Mouse (Mus musculus): ENCODE data around the gene Ap2a2. TPM values are rescaled to one million over a fixed set of nuclear protein-coding genes. Genes with fewer than 3 reads are reported as not detected.
A peak's percentile ranks its signal among the peaks of the same experiment; 100 is the strongest.
"Not testable (repeated sequence)": the region's sequence is repeated elsewhere in the genome, so short reads cannot be mapped to it uniquely, and the experiment has no call there.

Ap2a2 gene
- polyA plus RNA-seq, 1 experiment from 2014 or later: 68.0 TPM

DNA sequence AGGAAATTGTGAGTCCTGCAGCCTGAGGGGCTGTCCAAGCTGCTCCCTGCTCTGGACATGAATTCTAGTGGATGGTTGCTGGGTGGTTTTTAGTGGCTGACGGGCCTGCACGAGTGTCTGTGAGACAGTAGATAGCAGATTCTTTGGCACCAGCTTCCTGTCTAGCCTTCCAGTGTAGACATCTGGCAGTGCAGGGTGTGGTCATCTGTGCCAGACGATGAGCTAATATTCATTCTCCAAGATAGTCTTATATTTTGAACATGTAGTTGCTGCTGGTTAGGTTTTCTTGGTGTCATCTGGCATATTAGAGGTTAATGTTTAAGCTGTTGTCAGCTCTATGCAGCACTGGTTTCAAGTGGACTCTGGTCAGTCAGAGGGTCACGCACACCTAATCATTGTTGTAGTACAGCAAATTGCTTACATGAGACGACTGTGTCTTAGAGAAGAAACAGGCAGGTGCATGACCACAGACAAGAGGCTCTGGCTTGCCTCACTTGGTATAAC, 52.4 kb downstream of the Ap2a2 start:
- DNase-seq (ENCODE audit: low spot score) (no peak), ATAC-seq (ENCODE audit: low read depth) (no peak)
- no peaks in the 10 kb centered on the region for H3K27me3 ChIP-seq (replicated peaks; ENCODE audit: control insufficient read depth, insufficient read depth, low read length)
- peaks cover 92% of the 10 kb centered on the region for H3K36me3 ChIP-seq (ENCODE audit: control insufficient read depth, insufficient read depth, low read length)
- H3K4me1 ChIP-seq (ENCODE audit: control insufficient read depth, insufficient read depth, low read length): no peaks in the 10 kb centered on the region
- H3K9ac ChIP-seq (ENCODE audit: low read depth, low read length): no peak overlapping the region
- no peak overlapping the region for H3K27ac ChIP-seq (replicated peaks; ENCODE audit: low read depth, low read length)
- no peaks in the 10 kb centered on the region for H3K9me3 ChIP-seq (ENCODE audit: control insufficient read depth, low read length)
- H3K4me3 ChIP-seq (ENCODE audit: low read depth, low read length): no peak overlapping the region
- no peak overlapping the region for H3K4me2 ChIP-seq (ENCODE audit: low read depth, low read length)
- WGBS: 82% methylated on average over 5 of the region's 5 CpGs

DNA sequence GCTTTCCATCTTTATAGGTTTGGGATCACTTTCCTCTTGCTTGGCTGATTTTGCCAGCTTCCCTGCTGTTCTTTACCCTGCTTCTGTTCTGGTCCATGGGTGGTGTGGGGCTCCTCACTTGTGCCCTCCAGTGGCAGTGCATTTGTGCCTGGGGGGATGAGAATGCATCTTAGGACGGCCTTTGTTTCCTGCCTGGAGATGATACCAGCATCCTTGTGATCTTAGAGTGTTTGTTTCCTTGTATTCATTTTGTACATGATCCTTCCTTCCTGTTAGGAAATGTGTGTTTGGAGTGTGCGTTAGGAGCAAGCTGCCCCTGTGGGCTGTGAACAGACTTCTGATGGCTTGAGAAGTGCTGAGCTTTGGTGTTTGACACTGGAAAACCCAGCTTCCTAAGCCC, 62.2 kb downstream of the Ap2a2 start:
- peaks cover 94% of the 10 kb centered on the region for H3K36me3 ChIP-seq (ENCODE audit: control insufficient read depth, insufficient read depth, low read length)
- H3K4me1 ChIP-seq (ENCODE audit: control insufficient read depth, insufficient read depth, low read length): no peaks in the 10 kb centered on the region
- no peak overlapping the region for H3K4me2 ChIP-seq (ENCODE audit: low read depth, low read length)
- H3K9ac ChIP-seq (ENCODE audit: low read depth, low read length): no peak overlapping the region
- no peaks in the 10 kb centered on the region for H3K27me3 ChIP-seq (replicated peaks; ENCODE audit: control insufficient read depth, insufficient read depth, low read length)
- no peak overlapping the region for H3K27ac ChIP-seq (replicated peaks; ENCODE audit: low read depth, low read length)
- ATAC-seq (ENCODE audit: low read depth) (no peak), DNase-seq (ENCODE audit: low spot score) (no peak)
- WGBS: 74% methylated on average over 2 of the region's 2 CpGs
- H3K9me3 ChIP-seq (ENCODE audit: control insufficient read depth, low read length): no peaks in the 10 kb centered on the region
- no peak overlapping the region for H3K4me3 ChIP-seq (ENCODE audit: low read depth, low read length)

DNA sequence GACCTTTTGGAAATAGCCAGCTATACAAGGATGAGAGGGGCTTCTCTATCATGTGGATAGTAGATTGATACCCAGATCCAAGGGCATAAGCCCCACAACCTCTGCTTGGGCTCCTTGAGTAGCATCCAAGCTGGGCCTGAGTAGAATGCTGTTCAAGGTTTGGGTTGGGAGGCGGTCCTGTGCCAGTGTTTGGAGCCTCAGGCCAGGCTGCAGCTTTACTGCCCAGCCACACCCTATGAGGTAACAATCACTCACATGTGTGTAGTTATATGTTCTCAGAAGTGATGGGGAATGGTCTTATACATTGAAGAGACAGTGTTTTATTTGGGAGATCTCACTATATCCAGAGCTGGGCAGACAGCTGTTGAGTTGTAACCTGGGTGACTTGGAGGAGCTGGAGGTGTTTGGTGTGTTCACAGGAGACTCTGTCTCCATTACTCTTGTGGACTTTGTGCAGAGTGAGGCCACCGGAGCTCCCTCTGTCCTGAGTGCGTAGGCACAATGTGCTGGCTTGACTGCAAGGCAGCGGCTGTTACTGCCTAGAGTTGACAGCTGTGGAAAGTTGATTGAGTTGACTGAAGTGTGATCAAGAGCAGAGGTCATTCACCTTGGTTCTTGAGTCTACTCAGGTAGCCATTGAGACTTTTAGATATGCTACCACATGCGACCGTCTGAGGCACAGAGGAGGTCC, 63.3 kb downstream of the Ap2a2 start:
- 84% methylated on average over 6 of the region's 6 CpGs for WGBS
- Histone ChIP-seq H3K9ac (ENCODE audit: low read depth, low read length) (no peak overlapping the region), H3K27ac (replicated peaks; ENCODE audit: low read depth, low read length) (no peak overlapping the region), H3K4me2 (ENCODE audit: low read depth, low read length) (no peak overlapping the region), H3K4me3 (ENCODE audit: low read depth, low read length) (no peak overlapping the region), H3K9me3 (ENCODE audit: control insufficient read depth, low read length) (no peaks in the 10 kb centered on the region), H3K27me3 (replicated peaks; ENCODE audit: control insufficient read depth, insufficient read depth, low read length) (no peaks in the 10 kb centered on the region), H3K36me3 (ENCODE audit: control insufficient read depth, insufficient read depth, low read length) (peaks cover 95% of the 10 kb centered on the region), H3K4me1 (ENCODE audit: control insufficient read depth, insufficient read depth, low read length) (no peaks in the 10 kb centered on the region)
- ATAC-seq (ENCODE audit: low read depth): no peak
- no peak for DNase-seq (ENCODE audit: low spot score)

DNA sequence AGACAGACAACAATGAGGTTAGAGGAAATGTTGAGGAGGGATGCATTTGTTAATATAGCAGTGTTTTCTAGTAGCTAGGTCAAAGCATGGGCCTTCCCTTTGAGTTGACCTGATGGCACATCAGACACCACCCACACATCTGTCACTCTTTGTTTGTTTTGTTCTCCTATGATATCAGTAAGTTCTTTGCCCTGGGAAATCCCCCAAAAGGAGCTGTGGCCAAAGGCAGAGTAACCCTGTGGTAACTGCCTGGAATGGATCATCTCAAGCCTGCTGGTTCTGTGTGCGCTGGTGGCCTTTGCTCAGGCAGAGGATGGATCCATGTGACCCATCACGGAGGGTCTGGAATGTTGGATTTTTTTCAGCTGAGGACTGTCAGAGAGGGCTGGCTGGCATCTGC, 66.0 kb downstream of the Ap2a2 start:
- H3K4me2 ChIP-seq (ENCODE audit: low read depth, low read length): no peak overlapping the region
- no peaks in the 10 kb centered on the region for H3K27me3 ChIP-seq (replicated peaks; ENCODE audit: control insufficient read depth, insufficient read depth, low read length)
- H3K4me1 ChIP-seq (ENCODE audit: control insufficient read depth, insufficient read depth, low read length): no peaks in the 10 kb centered on the region
- no peak overlapping the region for H3K4me3 ChIP-seq (ENCODE audit: low read depth, low read length)
- DNase-seq (ENCODE audit: low spot score) (no peak), ATAC-seq (ENCODE audit: low read depth) (no peak)
- WGBS: 88% methylated on average over 2 of the region's 2 CpGs
- H3K36me3 ChIP-seq (ENCODE audit: control insufficient read depth, insufficient read depth, low read length): peaks cover 95% of the 10 kb centered on the region
- no peak overlapping the region for H3K27ac ChIP-seq (replicated peaks; ENCODE audit: low read depth, low read length)
- H3K9me3 ChIP-seq (ENCODE audit: control insufficient read depth, low read length): no peaks in the 10 kb centered on the region
- no peak overlapping the region for H3K9ac ChIP-seq (ENCODE audit: low read depth, low read length)

DNA sequence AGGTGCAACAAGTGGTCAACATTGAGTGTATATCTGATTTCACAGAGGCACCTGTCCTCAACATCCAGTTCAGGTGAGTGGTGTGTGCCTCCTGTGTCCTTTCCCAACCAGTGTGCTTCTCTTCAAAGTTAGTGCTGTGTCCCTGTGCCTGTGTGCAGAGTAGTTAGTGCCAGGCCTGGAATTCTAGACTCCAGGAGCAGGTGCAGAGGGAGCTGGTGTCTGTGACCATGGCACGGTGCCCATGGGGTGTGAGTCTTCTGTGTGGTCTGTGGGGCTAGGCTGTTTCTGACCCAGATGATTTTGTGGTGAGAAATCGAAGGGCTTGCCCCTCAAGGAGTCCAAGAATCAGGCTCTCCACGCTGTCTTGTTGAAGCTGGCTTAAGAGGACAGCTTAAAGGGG, 67.3 kb downstream of the Ap2a2 start:
- DNase-seq (ENCODE audit: low spot score) (no peak), ATAC-seq (ENCODE audit: low read depth) (no peak)
- Histone ChIP-seq H3K36me3 (ENCODE audit: control insufficient read depth, insufficient read depth, low read length) (peaks cover 95% of the 10 kb centered on the region), H3K9ac (ENCODE audit: low read depth, low read length) (no peak overlapping the region), H3K4me2 (ENCODE audit: low read depth, low read length) (no peak overlapping the region), H3K27me3 (replicated peaks; ENCODE audit: control insufficient read depth, insufficient read depth, low read length) (no peaks in the 10 kb centered on the region), H3K27ac (replicated peaks; ENCODE audit: low read depth, low read length) (no peak overlapping the region), H3K9me3 (ENCODE audit: control insufficient read depth, low read length) (no peaks in the 10 kb centered on the region), H3K4me3 (ENCODE audit: low read depth, low read length) (no peak overlapping the region), H3K4me1 (ENCODE audit: control insufficient read depth, insufficient read depth, low read length) (no peaks in the 10 kb centered on the region)
- WGBS: 92% methylated on average over 3 of the region's 3 CpGs

DNA sequence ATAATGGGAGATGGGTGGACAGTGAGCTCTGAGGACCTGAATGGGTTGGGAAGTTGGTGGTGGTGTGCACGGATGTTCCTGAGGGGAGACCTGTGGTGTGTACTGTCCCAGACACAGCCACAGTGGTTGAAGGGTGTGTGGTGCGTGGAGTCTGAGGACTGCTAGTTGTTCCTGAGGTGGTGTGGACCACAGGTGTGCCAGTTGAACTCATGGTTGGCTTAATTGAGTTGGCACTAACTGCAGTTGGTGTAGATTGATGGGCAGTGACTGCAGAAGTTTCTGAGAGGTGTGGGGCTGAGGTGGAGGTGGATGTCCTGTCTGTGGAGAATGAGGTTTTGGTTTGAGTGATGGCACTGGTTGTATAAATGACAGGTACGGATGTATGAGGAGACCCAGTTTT, 76.1 kb downstream of the Ap2a2 start:
- H3K27ac ChIP-seq (replicated peaks; ENCODE audit: low read depth, low read length); H3K4me1 ChIP-seq (ENCODE audit: control insufficient read depth, insufficient read depth, low read length): not testable (repeated sequence)

DNA sequence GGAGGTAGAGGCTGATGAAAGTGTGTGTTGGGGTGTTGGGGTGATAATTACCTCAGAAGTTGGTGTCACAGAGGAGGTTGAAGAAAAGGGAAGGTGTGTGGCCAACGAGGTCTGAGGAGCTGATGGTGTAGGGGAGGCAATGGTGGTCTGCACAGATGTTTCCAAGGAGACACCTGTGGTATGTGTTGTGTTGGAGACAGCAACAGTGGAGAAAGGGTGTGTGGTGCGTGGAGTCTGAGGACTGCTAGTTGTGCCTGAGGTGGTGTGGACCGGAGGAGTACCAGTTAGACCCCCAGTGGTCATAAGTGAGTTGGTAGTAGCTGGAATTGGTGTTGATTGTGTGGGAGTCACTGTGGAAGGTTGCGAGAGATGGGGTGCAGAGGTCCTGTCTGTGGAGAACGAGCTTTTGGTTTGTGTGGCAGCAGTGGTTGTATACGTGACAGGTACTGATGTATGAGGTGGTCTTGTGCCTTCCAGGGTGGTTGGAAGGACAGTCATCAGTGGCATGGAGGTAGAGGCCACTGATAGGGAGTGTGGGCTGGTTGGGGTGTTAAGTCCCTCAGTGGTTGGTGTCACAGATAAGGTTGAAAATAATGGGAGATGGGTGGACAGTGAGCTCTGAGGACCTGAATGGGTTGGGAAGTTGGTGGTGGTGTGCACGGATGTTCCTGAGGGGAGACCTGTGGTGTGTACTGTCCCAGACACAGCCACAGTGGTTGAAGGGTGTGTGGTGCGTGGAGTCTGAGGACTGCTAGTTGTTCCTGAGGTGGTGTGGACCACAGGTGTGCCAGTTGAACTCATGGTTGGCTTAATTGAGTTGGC, 76.8 kb downstream of the Ap2a2 start:
- not testable (repeated sequence) for H3K9me3 ChIP-seq (ENCODE audit: control insufficient read depth, low read length); H3K4me2 ChIP-seq (ENCODE audit: low read depth, low read length); H3K4me3 ChIP-seq (ENCODE audit: low read depth, low read length); DNase-seq (ENCODE audit: low spot score); H3K9ac ChIP-seq (ENCODE audit: low read depth, low read length); H3K27ac ChIP-seq (replicated peaks; ENCODE audit: low read depth, low read length); H3K4me1 ChIP-seq (ENCODE audit: control insufficient read depth, insufficient read depth, low read length); H3K27me3 ChIP-seq (replicated peaks; ENCODE audit: control insufficient read depth, insufficient read depth, low read length)
- peaks cover 12% of the 10 kb centered on the region for H3K36me3 ChIP-seq (ENCODE audit: control insufficient read depth, insufficient read depth, low read length)
- ATAC-seq (ENCODE audit: low read depth): peak; percentile 67
- 93% methylated on average over 6 of the region's 8 CpGs for WGBS

More for the DNA sequence above, 76.1 kb downstream of the Ap2a2 start:
- H3K9me3 ChIP-seq (ENCODE audit: control insufficient read depth, low read length); H3K4me3 ChIP-seq (ENCODE audit: low read depth, low read length); H3K4me2 ChIP-seq (ENCODE audit: low read depth, low read length); DNase-seq (ENCODE audit: low spot score); H3K9ac ChIP-seq (ENCODE audit: low read depth, low read length); H3K27me3 ChIP-seq (replicated peaks; ENCODE audit: control insufficient read depth, insufficient read depth, low read length): not testable (repeated sequence)
- 95% methylated on average over 1 of the region's 3 CpGs for WGBS
- peak; percentile 34 for ATAC-seq (ENCODE audit: low read depth)
- peaks cover 18% of the 10 kb centered on the region for H3K36me3 ChIP-seq (ENCODE audit: control insufficient read depth, insufficient read depth, low read length)

DNA sequence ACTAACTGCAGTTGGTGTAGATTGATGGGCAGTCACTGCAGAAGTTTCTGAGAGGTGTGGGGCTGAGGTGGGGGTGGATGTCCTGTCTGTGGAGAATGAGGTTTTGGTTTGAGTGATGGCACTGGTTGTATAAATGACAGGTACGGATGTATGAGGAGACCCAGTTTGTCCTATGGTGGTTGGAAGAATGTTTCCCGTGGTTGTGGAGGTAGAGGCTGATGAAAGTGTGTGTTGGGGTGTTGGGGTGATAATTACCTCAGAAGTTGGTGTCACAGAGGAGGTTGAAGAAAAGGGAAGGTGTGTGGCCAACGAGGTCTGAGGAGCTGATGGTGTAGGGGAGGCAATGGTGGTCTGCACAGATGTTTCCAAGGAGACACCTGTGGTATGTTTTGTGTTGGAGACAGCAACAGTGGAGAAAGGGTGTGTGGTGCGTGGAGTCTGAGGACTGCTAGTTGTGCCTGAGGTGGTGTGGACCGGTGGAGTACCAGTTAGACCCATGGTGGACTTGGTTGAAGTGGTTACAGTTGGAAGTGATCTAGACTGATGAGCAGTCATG, 77.4 kb downstream of the Ap2a2 start:
- H3K9ac ChIP-seq (ENCODE audit: low read depth, low read length); H3K4me3 ChIP-seq (ENCODE audit: low read depth, low read length); H3K36me3 ChIP-seq (ENCODE audit: control insufficient read depth, insufficient read depth, low read length); H3K27ac ChIP-seq (replicated peaks; ENCODE audit: low read depth, low read length); H3K9me3 ChIP-seq (ENCODE audit: control insufficient read depth, low read length); DNase-seq (ENCODE audit: low spot score); H3K4me1 ChIP-seq (ENCODE audit: control insufficient read depth, insufficient read depth, low read length); H3K4me2 ChIP-seq (ENCODE audit: low read depth, low read length); H3K27me3 ChIP-seq (replicated peaks; ENCODE audit: control insufficient read depth, insufficient read depth, low read length): not testable (repeated sequence)
- WGBS: 84% methylated on average over 5 of the region's 5 CpGs
- peak; percentile 45; the same call in 1 of the 2 replicates for ATAC-seq (ENCODE audit: low read depth)
